Mouse (Mus musculus): ENCODE data around the gene Hps1. TPM values are rescaled to one million over a fixed set of nuclear protein-coding genes. Genes with fewer than 3 reads are reported as not detected.

Hps1 gene
- total RNA-seq, 4 experiments from 2014 or later = 28.8 to 37.8 (median 31.0) TPM

DNA sequence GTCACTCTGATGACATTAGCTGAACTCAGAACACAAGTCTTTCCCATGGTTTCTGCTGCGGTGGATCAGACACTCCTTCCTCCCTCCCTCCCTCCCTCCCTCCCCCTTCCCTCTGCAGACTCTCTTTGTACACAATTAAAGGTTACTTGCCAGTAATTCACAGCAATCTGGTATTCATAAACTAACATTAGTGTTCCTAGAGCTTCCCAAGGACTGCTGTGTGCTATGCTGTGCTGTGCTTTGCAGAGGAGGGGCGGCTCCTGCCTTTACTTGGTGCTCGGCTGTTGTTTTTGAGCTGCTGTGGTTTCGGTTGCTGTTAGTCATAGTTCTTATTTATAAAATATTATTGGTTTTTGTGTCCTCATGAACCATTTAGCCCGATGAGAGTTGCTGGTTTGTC lies 62.1 kb downstream of the Hps1 start:
- DNase-seq = no peak

GRCm38 (mm10) chr19:42716507-42716906 lies 63.3 kb downstream of the Hps1 start:
- no peak for DNase-seq

GRCm38 (mm10) chr19:42713770-42714169 lies 66.0 kb downstream of the Hps1 start:
- DNase-seq = no peak

Other genes starting within 250 kb of the Hps1 start
- 1 to 10 TPM; 1.5 to 3.1 (median 2.0) TPM for gene Loxl4, start 167.2 kb downstream of the Hps1 start, total RNA-seq (2022)
- gene Pyroxd2, start 27.2 kb downstream of the Hps1 start, total RNA-seq (2022) = 10 to 100 TPM; 37.8 to 64.5 (median 50.9) TPM